Mouse (Mus musculus) midbrain, embryonic 11.5 days (tissue): Measurements from ENCODE around the gene Ntrk3. TPM values are rescaled to one million over a fixed set of nuclear protein-coding genes. Genes with fewer than 3 reads are reported as not detected.

Source experiments
- ATAC-seq: fragments of 200-750 bp; cut with Nextera tagmentation; 2 replicates; pipeline ENCODE4 v1.8.0; 2017; ENCODE audit warnings: moderate TSS enrichment, moderate library complexity; ENCODE audit not compliant: low FRiP score
- DNase-seq: peaks from one replicate; pipeline ENCODE4 v3.0.0; 2015; ENCODE audit warnings: low spot score; ENCODE audit errors: missing footprints
- H3K27ac ChIP-seq: fragments of 300-500 bp; sonication (generic); 2 replicates; pipeline ENCODE4 v1.5.1; 2014; ENCODE audit warnings: low read depth, low read length
- H3K27me3 ChIP-seq: fragments of 300-500 bp; sonication (generic); 2 replicates; pipeline ENCODE4 v1.6.1; 2014; ENCODE audit warnings: mild to moderate bottlenecking, low read length, moderate library complexity, mixed read lengths; ENCODE audit not compliant: control insufficient read depth, insufficient read depth
- H3K36me3 ChIP-seq: fragments of 300-500 bp; sonication (generic); 2 replicates; pipeline ENCODE4 v1.6.1; 2014; ENCODE audit warnings: mild to moderate bottlenecking, low read length, moderate library complexity, mixed read lengths; ENCODE audit not compliant: control insufficient read depth, insufficient read depth
- H3K4me1 ChIP-seq: fragments of 300-500 bp; sonication (generic); 2 replicates; pipeline ENCODE4 v1.6.1; 2014; ENCODE audit warnings: low read length; ENCODE audit not compliant: control insufficient read depth, insufficient read depth
- H3K4me2 ChIP-seq: fragments of 300-500 bp; sonication (generic); 2 replicates; pipeline ENCODE4 v1.6.1; 2014; ENCODE audit warnings: mild to moderate bottlenecking, moderate library complexity
- H3K4me3 ChIP-seq: fragments of 300-500 bp; sonication (generic); 2 replicates; pipeline ENCODE4 v1.5.1; 2014; ENCODE audit warnings: low read depth, low read length
- H3K9ac ChIP-seq: fragments of 300-500 bp; sonication (generic); 2 replicates; pipeline ENCODE4 v1.6.1; 2014; ENCODE audit warnings: low read length
- H3K9me3 ChIP-seq: fragments of 300-500 bp; sonication (generic); 2 replicates; pipeline ENCODE4 v1.6.1; 2016; ENCODE audit warnings: low read length; ENCODE audit not compliant: control insufficient read depth
- WGBS: fragments of 180-500 bp; shearing (Covaris S2); extraction: QIAGEN DNeasy Blood & Tissue Kit; methylation state at CpG from one replicate; pipeline ENCODE4 v1.1.7; 2014; 5-methylcytosine and 5-hydroxymethylcytosine counted together
- polyA plus RNA-seq: library from polyadenylated mRNA; unstranded; fragments of >200 nt; fragmentation: Nextera tagmentation; extraction: Ambion mirVana; gene quantifications from 2 replicates; pipeline ENCODE4 v1.2.1, GENCODE M21; 2014

The Ntrk3 gene
- polyA plus RNA-seq, 1 experiment from 2014 or later: 3.6 TPM

DNA sequence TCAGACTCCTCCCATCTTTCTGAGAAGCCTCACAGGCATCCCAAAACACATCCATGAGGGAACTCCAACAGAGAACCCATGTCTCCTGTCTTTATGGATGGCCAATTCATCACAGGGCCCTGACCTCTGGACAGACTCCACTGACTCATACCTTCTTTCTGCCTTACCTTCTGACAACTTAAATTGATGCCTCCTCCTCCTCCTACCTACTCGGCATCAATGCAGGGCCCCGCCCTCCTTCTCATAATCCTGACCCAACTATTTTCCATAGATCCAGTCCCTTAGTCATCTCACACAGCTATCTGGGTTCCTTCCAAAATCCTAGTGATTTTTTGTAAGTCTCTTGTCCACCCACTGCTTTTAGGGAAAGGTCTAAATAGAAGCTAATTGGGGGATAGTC is 78.0 kb downstream of the Ntrk3 start:
- H3K36me3 ChIP-seq: no peaks in the 10 kb centered on the region
- H3K9me3 ChIP-seq: no peaks in the 10 kb centered on the region
- H3K4me3 ChIP-seq: no peak overlapping the region
- DNase-seq (no peak), ATAC-seq (no peak)
- no peak overlapping the region for H3K27ac ChIP-seq
- no peak overlapping the region for H3K9ac ChIP-seq
- H3K27me3 ChIP-seq: no peaks in the 10 kb centered on the region
- no peak overlapping the region for H3K4me2 ChIP-seq
- WGBS: 91% methylated on average over 2 of the region's 2 CpGs
- H3K4me1 ChIP-seq: no peaks in the 10 kb centered on the region

DNA sequence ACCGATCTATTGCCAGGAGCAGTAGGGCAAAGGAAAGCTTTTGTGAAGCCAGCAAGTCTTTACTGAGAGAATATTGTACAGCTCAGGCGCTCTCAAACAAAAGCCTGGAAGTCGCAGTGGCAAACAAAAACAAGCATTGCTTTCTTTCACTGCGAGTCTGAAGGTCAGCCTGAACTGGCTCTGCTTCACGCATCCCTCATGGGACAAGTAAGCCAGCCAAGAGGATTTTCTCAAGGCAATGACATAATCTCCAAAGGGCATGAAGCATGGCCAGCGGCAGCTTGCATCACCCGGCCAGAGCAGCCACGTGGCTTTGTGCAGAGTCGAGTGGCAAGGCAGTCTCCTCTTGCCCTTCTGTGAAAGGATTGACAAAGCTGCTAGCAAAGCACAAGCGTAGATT is 79.8 kb downstream of the Ntrk3 start:
- no peaks in the 10 kb centered on the region for H3K36me3 ChIP-seq
- H3K4me2 ChIP-seq: no peak overlapping the region
- no peaks in the 10 kb centered on the region for H3K27me3 ChIP-seq
- H3K9ac ChIP-seq: no peak overlapping the region
- H3K27ac ChIP-seq: no peak overlapping the region
- 40% methylated on average over 10 of the region's 10 CpGs for WGBS
- H3K4me3 ChIP-seq: no peak overlapping the region
- DNase-seq: peak; percentile 88
- peak; percentile 35; the same call in 1 of the 2 replicates for ATAC-seq
- no peaks in the 10 kb centered on the region for H3K9me3 ChIP-seq
- H3K4me1 ChIP-seq: no peaks in the 10 kb centered on the region

DNA sequence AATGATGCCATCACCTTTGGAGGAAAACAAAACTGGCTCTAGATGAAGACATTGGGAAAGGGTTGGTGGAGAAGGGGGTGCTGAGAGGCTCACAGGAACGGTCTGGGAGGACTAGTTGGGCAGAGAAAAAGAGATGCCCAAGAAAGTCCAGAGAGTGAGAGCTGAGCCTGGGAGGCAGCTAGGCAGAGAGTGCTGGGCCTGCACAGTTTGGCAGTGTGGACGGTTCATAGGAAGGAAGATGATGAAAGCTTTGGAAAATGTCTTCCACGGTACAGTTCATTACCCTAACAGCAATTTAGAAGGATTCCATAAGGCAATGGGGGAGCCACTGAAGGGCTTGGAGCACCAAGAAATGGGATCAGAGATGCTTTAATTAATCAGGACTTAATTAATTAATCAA is 81.6 kb downstream of the Ntrk3 start:
- 54% methylated on average over 3 of the region's 3 CpGs for WGBS
- no peak overlapping the region for H3K4me2 ChIP-seq
- no peak overlapping the region for H3K4me3 ChIP-seq

DNA sequence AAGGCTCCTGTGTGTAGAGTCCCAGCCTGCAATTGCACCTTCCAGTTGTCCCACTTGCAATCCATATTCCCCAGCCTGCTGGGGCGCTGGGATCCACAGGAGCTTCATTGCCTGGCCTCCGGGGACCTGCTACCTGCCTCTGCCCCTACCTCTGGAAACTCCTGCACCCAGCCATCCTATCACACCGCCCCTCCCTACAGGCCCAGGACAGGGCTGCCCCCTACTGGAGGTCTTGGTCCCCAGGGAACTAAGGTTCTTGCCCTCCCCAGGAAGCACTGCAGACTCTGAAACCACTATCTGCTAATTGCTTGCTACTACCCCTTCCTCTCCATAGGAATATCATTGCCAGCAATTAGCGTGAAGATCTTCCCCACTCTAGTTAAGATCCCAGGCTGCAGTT is 84.1 kb downstream of the Ntrk3 start:
- Histone ChIP-seq H3K4me2 (no peak overlapping the region), H3K27me3 (no peaks in the 10 kb centered on the region), H3K4me3 (no peak overlapping the region), H3K9ac (no peak overlapping the region), H3K36me3 (no peaks in the 10 kb centered on the region), H3K4me1 (no peaks in the 10 kb centered on the region), H3K27ac (no peak overlapping the region), H3K9me3 (no peaks in the 10 kb centered on the region)
- 46% methylated on average over 4 of the region's 4 CpGs for WGBS
- ATAC-seq (no peak), DNase-seq (no peak)

More for the DNA sequence above, 81.6 kb downstream of the Ntrk3 start:
- no peaks in the 10 kb centered on the region for H3K36me3 ChIP-seq
- ATAC-seq (no peak), DNase-seq (no peak)
- no peaks in the 10 kb centered on the region for H3K27me3 ChIP-seq
- H3K9me3 ChIP-seq: no peaks in the 10 kb centered on the region
- H3K4me1 ChIP-seq: no peaks in the 10 kb centered on the region
- H3K9ac ChIP-seq: no peak overlapping the region
- no peak overlapping the region for H3K27ac ChIP-seq

DNA sequence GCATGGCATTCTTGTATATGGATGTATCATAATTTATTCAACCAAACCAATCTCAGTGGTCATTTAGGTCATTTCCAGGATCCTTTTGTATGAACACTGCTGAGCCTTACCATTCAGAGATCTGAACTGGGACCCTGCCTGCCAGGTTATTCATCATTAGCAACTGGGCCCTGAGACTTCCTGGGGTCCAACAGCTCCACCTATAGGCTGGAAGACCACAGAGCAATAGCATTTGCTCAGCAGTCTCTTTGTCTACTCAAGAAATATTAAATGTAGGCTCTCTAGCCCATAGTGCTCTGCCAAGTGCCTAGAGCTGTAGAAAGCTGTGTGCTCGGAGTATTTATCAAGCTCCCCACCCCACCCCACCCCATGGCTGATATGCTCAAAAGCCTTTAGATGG is 85.5 kb downstream of the Ntrk3 start:
- Histone ChIP-seq H3K9me3 (no peaks in the 10 kb centered on the region), H3K4me3 (no peak overlapping the region), H3K4me2 (no peak overlapping the region), H3K9ac (no peak overlapping the region), H3K27ac (no peak overlapping the region), H3K36me3 (no peaks in the 10 kb centered on the region), H3K4me1 (no peaks in the 10 kb centered on the region), H3K27me3 (no peaks in the 10 kb centered on the region)
- DNase-seq (no peak), ATAC-seq (no peak)
- WGBS: 63% methylated on average over 1 of the region's 1 CpGs

DNA sequence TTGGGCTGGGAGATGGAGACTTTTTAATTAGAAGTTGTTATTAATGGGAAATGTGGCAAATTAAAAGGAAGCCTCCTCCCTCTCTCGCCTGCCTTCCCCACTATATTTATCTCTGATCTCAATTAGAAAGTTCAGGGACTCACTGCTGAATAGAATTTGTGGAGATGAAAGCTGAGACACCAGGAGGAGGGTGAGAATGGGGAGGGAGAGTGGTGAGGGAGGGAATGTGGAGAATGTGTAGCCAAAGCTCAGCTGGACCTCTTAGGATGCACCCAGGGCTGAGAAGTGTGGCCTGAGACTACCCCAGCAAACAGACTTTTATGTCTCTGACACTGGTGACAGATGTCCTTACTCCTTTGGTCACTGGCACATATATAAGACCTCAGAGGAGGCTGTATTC is 86.3 kb downstream of the Ntrk3 start:
- H3K27ac ChIP-seq: no peak overlapping the region
- DNase-seq (no peak), ATAC-seq (no peak)
- no peaks in the 10 kb centered on the region for H3K4me1 ChIP-seq
- H3K36me3 ChIP-seq: no peaks in the 10 kb centered on the region
- no peaks in the 10 kb centered on the region for H3K27me3 ChIP-seq
- H3K4me2 ChIP-seq: no peak overlapping the region
- H3K4me3 ChIP-seq: no peak overlapping the region
- no peak overlapping the region for H3K9ac ChIP-seq
- H3K9me3 ChIP-seq: no peaks in the 10 kb centered on the region
- WGBS: 55% methylated on average over 1 of the region's 1 CpGs

DNA sequence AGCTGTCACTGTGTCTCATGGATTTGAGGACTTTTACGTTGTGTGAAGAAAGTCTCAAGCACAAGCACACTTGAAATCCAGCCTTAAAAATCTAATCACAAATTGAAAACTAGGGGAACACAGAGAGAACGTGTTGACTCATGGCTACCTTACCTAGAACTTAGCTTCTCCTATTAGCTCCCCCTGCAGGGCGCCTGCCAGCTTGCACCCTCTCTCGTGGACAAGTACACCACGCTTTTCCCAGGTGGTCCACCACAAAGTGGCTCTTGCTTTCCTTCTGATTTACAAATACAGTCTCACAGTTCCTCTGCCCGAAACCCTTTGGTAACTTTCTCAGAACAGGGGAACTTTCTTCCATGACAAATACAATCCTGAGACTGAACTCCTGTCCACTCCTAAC is 94.1 kb downstream of the Ntrk3 start:
- WGBS: 62% methylated on average over 6 of the region's 6 CpGs
- DNase-seq (no peak), ATAC-seq (no peak)
- Histone ChIP-seq H3K4me2 (no peak overlapping the region), H3K9ac (no peak overlapping the region), H3K9me3 (no peaks in the 10 kb centered on the region), H3K27me3 (no peaks in the 10 kb centered on the region), H3K36me3 (no peaks in the 10 kb centered on the region), H3K4me1 (no peaks in the 10 kb centered on the region), H3K27ac (no peak overlapping the region), H3K4me3 (no peak overlapping the region)

DNA sequence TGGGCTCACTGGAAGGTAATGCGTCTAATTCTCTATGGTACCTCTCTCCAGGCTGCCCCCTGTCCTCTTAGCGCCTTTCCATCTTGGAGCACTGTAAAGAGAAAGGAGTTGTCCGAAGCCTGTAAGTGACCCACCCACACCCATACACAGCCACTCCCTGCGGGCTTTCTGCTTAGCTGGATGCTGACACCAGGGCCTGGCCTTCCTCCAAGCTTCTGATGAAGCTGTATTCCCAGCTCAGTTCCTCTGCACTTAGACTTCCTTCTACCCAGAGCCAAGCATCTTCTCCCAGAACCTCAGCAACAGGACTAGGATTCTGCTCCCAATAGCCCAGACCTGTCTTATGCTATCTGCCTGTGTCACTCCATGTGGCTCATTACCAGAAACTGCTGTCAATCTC is 114.1 kb downstream of the Ntrk3 start:
- no peak overlapping the region for H3K4me2 ChIP-seq
- no peak for ATAC-seq
- WGBS: 63% methylated on average over 4 of the region's 4 CpGs
- H3K9me3 ChIP-seq: no peaks in the 10 kb centered on the region
- no peaks in the 10 kb centered on the region for H3K36me3 ChIP-seq
- H3K27me3 ChIP-seq: no peaks in the 10 kb centered on the region
- no peak overlapping the region for H3K9ac ChIP-seq
- peaks cover 13% of the 10 kb centered on the region for H3K4me1 ChIP-seq
- no peak overlapping the region for H3K27ac ChIP-seq
- DNase-seq: no peak
- H3K4me3 ChIP-seq: no peak overlapping the region

DNA sequence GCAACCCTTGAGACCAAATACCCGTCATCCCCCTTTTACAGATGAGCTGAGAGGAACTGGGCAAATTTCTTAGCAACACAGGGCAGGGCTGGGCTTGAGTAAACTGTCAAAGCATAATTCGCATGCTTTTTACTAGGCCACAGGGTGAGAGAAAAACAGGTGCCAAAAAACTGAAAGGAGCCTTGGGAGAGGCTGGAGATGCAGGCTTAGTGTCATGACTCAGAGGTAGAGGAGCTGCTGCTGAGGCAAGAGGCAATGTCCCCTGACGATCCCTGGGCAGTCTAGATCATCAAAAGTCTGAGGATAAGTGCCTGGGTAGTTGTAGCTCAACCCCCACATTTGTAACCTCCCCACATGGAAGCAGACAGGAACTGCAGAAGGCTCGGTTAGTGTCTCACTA is 116.7 kb downstream of the Ntrk3 start:
- Histone ChIP-seq H3K9ac (no peak overlapping the region), H3K27me3 (no peaks in the 10 kb centered on the region), H3K4me3 (no peak overlapping the region), H3K36me3 (no peaks in the 10 kb centered on the region), H3K4me1 (peaks cover 13% of the 10 kb centered on the region), H3K9me3 (no peaks in the 10 kb centered on the region), H3K4me2 (no peak overlapping the region), H3K27ac (no peak overlapping the region)
- no peak for DNase-seq
- 69% methylated on average over 4 of the region's 4 CpGs for WGBS
- ATAC-seq: no peak
